Mouse (Mus musculus): ENCODE measurements at regions not wholly inside any gene's neighbourhood (a gene's known extent, or its start where the extent isn't known, plus 50 kb on each side); places are given as distances from the start of the nearest gene placed in this dataset.

DNA sequence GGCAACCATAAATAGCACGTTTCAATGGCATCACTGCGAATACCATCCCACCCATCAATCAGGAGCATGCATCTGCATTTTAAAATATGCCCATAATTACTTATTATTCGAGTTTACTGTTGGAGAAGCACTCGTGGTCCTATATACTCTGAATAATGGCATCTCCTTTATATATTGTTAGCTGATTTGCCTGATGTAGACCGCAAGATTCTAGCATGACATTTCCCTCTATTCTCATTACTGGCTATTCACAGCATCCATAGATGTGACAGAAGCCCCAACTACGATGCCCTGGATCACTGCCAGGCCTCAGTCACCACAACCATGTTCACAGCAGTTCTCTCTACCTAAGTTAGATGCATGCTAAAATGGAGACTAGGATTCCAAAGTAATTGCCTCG, 77.4 kb upstream of the Epha4 start:
- Histone ChIP-seq H3K4me3 (replicated peaks) (no peak overlapping the region), H3K4me2 (no peak overlapping the region), H3K4me1 (no peaks in the 10 kb centered on the region), H3K9me3 (replicated peaks) (no peaks in the 10 kb centered on the region), H3K9ac (no peak overlapping the region), H3K36me3 (no peaks in the 10 kb centered on the region), H3K27ac (no peak overlapping the region), H3K27me3 (no peaks in the 10 kb centered on the region)
- no peak for ATAC-seq (replicated peaks; ENCODE audit: low FRiP score)
- 83% methylated on average over 7 of the region's 7 CpGs for WGBS

DNA sequence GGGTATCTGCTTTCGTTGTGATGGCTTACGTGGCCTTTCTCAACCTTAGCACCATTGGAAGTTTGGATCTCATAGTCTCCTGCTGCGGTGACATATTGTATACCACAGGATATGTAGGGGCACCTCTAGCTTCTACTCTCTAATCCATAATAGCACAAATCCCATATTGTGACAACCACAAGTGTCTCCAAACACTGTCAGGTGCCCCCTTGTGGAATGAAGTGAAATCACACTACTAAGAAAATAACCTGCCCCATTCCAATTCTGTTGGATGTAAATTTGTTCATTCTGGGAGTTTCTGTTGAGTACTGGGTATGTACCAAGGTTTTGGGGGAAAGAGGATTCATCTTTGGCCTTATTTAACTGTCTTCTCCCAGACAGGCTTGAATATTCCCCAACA, 74.5 kb upstream of the Epha4 start:
- Histone ChIP-seq H3K27me3 (no peaks in the 10 kb centered on the region), H3K9ac (no peak overlapping the region), H3K9me3 (replicated peaks) (no peaks in the 10 kb centered on the region), H3K36me3 (no peaks in the 10 kb centered on the region), H3K4me3 (replicated peaks) (no peak overlapping the region), H3K27ac (no peak overlapping the region), H3K4me1 (no peaks in the 10 kb centered on the region), H3K4me2 (no peak overlapping the region)
- WGBS, result 94% methylated on average over 3 of the region's 3 CpGs
- ATAC-seq (replicated peaks; ENCODE audit: low FRiP score), result no peak

DNA sequence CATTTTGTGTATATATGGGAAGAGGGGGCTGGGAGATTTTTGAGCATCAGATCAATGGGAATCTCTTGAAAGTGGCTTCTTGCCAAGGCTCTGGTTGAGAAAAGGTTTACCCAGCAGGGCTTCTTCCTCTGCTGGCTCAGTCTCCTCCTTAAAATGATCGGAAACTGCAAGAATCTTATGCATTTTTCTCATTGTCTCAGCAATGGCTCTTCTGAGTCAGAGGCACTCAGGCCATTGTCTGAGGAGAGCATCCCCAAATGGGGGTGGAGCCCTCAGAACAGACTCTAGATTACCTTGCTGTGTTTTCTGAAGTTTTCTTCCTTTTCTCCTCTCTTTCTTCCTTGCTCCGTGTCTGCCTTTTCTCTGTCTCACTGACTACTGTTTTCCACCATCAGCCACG, 70.6 kb upstream of the Epha4 start:
- no peaks in the 10 kb centered on the region for H3K27me3 ChIP-seq
- no peak overlapping the region for H3K4me3 ChIP-seq (replicated peaks)
- H3K27ac ChIP-seq, result no peak overlapping the region
- no peak overlapping the region for H3K4me2 ChIP-seq
- no peaks in the 10 kb centered on the region for H3K9me3 ChIP-seq (replicated peaks)
- no peaks in the 10 kb centered on the region for H3K4me1 ChIP-seq
- ATAC-seq (replicated peaks; ENCODE audit: low FRiP score), result no peak
- H3K36me3 ChIP-seq, result no peaks in the 10 kb centered on the region
- 73% methylated on average over 3 of the region's 3 CpGs for WGBS
- H3K9ac ChIP-seq, result no peak overlapping the region

DNA sequence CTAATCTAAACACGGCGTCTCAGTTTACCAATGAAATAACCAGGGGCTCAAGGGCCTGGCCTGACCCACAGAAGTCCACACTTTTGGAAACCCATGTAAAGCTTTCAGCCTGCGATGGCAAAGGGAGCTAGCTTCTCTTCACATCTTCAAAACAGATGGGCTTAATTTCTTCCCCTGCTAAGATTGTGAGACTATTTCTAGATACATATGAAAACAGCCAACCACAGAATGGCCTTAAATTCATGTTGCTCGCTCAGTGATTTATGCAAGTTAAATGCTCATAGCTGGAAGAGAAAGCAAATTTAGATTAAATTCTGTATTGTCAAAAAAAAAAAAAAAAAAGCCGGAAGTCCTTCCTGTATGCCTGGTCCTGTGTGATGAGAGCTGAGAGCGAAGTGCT, 53.2 kb upstream of the Epha4 start:
- Histone ChIP-seq H3K4me2 (no peak overlapping the region), H3K4me1 (no peaks in the 10 kb centered on the region), H3K9me3 (replicated peaks) (no peaks in the 10 kb centered on the region), H3K27ac (no peak overlapping the region), H3K27me3 (no peaks in the 10 kb centered on the region), H3K4me3 (replicated peaks) (no peak overlapping the region), H3K36me3 (no peaks in the 10 kb centered on the region), H3K9ac (no peak overlapping the region)
- 85% methylated on average over 6 of the region's 6 CpGs for WGBS
- no peak for ATAC-seq (replicated peaks; ENCODE audit: low FRiP score)

DNA sequence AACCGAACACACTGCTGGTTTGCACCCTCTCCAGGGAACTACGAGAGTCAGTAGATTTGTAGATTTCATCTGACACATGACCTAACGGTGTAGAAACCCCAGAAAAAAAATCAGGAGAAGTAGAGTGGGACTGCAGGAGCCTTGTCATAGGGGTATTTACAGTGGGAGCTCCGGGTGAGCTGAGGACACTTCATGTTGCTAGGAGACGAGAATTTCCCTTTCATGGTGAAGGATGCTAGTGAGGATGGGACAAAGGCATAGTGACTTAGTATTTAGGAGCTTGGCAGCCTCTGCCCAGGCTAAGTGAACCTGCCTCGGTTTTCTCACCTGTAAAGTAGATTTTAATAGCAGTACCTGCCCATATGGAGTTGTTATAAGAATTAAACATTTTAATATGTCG, 52.8 kb upstream of the Epha4 start:
- Histone ChIP-seq H3K9ac (no peak overlapping the region), H3K9me3 (replicated peaks) (no peaks in the 10 kb centered on the region), H3K27me3 (no peaks in the 10 kb centered on the region), H3K4me2 (no peak overlapping the region), H3K27ac (no peak overlapping the region), H3K4me3 (replicated peaks) (no peak overlapping the region), H3K4me1 (no peaks in the 10 kb centered on the region), H3K36me3 (no peaks in the 10 kb centered on the region)
- no peak for ATAC-seq (replicated peaks; ENCODE audit: low FRiP score)
- 73% methylated on average over 7 of the region's 7 CpGs for WGBS

All from kidney, embryonic 15.5 days (tissue).